Mouse (Mus musculus): ENCODE measurements at regions not wholly inside any gene's neighbourhood (a gene's known extent, or its start where the extent isn't known, plus 50 kb on each side); places are given as distances from the start of the nearest gene placed in this dataset.

DNA sequence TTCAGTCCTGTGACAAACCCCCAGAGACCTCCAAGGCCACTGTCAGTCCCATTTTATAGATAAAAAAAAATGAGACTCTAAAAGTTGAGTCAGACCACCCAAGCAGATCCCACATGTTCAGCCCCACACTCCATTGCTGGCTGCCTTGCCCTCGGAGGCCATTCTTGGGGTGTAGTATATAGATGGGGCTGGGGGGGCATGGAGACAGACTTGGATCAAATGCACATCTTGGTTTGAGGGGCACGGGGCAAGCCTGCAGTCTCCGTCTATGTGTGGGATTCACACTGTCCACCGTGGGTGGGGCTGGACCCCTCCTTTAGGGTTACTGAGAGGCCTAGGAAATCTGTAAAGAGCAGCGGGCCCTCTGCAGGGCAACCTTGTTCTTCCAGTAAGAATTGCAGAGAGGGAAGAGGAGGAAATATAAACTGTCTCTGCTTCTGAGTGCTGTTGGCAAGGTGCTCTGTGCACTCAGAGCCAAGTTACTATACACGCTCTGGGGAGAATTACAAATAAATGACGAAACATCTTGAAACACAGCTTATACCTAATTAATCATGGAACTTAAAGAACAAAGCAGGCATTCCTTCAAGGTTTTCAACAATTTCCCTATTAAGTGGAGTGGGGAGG, 184.4 kb upstream of the Habp2 start:
- DNase-seq (ENCODE audit: low read depth, low spot score): no peak

DNA sequence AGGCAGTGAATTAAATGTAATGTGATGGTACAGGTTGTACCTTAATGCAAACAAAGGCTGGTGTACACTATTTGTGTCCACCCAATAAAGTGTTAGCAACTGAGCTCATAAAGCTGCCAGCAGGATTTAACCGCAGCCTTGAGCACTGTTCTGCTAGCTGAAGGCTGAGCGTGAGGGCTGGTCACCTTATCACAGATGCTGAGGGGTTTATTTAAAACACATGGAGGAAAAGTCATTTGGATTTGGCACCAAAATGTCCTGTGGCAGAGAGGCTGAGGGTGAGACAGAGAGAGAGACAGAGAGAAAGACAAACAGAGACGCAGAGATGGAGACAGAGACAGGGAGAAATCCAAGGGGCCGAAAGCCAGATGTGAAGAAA, 181.9 kb upstream of the Habp2 start:
- DNase-seq (ENCODE audit: low read depth, low spot score): no peak

DNA sequence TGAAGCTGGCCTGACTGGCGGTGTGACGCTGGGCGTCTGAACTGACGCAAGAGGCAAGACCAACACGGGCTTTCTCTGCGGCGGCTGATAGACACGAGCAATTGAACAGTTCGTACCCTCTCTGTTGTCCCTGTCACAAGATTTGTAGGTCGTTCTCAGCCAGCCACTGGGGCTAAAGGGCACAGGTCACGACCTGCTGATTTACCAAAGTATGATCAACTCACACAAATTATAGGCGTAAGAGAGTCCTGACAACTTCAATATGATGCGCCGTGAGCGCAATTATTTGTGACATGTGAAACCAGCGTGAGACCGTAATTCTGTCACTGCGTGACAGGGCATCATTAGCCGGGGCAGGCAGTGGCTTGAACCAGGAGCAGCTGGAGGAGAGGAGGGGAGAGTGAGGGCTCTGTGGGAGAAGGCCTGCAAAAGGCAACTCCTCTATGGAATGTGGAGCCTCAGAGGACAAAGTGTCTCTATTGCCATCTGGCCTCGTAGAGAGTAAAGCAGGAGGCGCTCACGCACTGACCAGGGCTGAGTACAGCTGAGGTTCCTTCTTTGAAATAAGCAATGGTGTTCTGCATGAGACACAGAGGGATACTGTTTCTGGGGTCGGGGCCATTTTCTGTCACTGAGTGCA, 181.4 kb upstream of the Habp2 start:
- no peak for DNase-seq (ENCODE audit: low read depth, low spot score)

DNA sequence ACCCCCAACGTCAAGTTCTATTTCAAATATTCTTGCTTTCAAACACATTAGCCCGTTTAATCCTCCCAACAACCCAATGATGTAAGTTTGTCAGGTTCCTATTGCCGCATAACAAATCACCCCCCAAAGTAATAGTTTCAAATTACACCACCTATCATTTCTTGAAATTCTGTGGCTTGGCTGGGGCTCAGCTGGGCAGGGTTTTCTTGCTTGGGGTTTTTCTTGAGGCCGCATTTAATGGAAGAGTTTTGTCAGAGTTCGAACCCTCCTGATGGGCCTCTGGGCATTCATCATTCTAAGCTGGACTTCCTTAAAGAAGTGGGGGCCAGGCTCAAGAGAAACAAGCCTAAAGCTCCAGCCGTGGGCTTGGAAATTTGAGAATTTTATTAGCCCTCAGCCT, 178.1 kb upstream of the Habp2 start:
- no peak for DNase-seq (ENCODE audit: low read depth, low spot score)

DNA sequence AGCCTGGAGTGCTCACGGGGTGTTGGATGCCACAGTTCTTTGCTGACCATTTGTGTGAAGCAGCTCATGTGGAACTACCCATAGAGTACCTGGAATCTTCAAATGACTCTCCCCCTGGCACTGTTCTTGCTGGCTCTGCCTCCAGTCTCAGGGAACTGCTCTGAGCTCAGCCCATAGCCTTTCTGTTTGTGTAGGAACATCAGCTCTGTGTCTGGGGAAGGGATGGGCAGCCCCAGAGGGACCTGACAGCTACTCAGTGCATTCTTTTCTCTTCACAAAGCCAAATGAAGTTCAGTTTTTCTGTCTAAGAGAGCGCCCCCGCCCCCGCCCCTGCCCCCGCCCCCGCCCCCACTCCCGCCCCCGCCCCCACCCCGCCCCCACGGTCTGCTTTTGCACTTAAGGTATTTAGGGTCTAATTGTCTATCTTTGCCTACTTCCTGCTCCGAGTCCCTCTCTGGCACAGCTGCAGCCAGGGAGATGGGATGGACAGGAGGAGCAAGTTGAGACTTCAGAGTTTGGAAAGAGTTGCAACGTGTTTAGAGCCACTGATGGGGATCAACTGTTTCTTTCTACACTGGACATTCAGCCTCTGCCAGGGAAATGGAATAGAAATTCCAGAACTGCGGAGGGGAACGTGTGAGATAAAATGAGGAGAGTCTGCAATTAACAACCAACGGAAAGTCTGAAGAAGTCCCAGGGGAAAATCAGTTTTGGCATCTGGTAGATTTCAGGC, 171.2 kb upstream of the Habp2 start:
- DNase-seq (ENCODE audit: low read depth, low spot score): no peak

DNA sequence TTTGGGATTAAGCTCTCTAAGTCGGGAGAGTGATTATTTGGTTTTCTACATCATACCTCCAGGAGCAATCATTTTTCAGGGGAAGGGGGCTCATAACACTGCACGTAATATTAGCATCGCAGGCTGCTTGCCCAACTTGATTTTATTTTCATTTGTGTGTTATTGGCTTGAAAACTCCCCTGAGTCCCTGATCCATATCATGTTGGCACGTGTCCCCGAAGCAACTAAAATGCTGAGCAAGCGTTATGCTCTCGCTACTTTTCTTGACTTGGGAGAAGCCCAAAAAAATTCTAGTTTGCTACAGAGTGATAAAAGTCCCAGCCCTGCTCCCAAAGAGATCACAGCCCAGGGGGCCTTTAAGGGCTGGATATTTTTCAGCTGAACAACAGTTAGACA, 170.7 kb upstream of the Habp2 start:
- no peak for DNase-seq (ENCODE audit: low read depth, low spot score)

DNA sequence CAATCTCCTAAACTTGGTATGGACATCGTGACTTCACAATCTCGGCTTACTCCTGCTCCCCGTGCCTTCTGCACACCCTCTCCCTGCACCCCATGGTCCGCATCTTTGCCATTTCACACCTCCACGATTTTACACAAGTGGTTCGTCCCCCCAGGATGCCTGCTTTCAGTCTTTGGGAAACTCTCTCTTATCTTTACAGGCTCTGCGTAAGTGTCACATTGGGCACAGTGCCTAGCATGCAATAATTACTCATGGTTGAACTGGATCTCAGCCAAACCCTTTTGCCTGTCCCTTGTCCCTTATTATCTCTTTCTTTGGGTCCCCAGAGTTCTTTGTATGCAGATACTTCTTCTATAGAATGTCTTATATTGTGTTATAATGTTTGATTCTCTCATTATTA, 166.2 kb upstream of the Habp2 start:
- DNase-seq (ENCODE audit: low read depth, low spot score): no peak

DNA sequence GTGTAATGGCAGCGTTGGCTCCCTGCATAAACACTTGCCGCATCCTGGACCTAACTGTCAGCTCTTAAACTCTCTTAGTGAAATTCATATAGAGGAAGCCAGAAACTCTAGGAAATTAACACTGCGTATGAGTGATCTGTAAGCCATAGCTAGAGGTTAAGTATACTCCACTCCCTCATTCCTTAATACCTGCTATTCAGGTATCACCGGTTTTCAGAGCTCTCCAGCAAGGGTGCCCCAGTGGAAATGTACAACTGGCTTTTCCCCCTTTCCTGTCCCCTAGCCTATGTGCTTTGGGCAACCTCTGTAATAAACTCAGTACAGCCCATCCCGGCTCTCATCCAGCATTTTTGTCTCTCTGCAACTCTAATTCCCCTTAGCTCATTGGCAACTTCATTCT, 164.8 kb upstream of the Habp2 start:
- DNase-seq (ENCODE audit: low read depth, low spot score): no peak

DNA sequence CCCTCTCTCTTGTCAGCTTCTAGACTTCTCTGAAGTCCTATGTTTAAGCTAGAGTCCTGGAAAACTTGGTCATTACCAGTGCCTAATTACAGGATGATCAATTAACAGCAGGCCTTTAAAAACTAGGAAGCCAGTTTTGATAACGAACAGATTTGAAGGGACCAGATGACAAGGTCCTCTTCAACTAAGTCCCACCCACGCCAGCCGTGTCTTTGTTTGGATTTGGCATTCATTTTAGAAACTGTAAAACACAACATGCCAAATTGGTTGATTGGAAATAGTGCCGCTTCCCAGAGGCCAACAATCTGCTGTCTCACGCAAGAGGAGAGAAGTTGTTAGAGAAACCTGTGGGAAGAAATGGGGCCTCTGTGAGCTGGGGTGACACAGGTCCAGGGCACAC, 155.4 kb upstream of the Habp2 start:
- no peak for DNase-seq (ENCODE audit: low read depth, low spot score)

DNA sequence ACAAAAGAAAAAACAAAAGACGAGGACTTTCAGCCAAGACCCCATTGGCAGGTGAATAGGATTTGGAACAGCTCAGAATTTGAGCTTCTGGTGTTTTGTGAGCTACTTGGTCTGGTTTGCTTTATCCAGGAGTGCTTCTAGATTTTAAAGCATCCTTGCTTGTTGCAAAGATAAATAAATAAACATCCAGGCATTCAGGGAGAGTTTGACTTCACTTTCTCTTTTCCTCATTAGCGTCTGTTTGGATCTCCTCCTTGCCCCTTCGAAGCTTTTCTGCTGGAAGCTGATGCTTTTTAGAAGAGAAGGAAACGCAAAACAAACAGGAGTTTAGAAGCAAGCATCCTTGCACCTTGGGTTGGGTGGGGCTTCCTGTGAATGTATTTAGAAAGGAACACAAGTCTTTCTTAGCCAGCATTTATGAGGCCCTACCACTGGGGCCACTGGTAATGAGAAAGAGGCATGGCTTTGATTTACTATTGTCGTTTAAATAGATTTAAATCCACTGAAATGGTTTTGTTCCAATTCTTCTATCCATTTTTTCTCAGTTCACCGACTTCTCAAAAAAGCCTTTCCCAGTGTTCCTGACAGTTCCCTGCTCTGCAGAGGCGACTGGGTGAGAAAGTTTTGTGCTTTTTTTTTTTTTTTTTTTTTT, 153.9 kb upstream of the Habp2 start:
- no peak for DNase-seq (ENCODE audit: low read depth, low spot score)

DNA sequence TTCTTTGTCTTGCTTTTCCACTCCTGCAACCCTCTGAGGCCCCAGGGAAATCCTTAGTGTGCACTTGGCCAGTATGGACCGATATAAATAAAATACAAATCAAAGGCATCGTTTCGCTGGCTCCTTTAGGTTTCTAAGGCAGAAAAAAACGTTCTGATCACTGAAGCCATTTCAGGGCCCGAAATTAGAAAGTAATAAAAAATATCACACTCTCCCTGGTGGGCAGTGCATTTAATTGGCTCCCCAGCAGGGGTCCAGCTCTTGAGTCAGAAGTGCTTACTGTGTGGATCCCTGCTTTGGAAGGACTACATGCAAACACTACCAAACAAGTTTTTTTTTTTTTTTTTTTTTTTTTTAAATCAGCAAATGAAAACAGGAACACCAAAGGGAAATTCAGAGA, 153.4 kb upstream of the Habp2 start:
- DNase-seq (ENCODE audit: low read depth, low spot score): no peak

DNA sequence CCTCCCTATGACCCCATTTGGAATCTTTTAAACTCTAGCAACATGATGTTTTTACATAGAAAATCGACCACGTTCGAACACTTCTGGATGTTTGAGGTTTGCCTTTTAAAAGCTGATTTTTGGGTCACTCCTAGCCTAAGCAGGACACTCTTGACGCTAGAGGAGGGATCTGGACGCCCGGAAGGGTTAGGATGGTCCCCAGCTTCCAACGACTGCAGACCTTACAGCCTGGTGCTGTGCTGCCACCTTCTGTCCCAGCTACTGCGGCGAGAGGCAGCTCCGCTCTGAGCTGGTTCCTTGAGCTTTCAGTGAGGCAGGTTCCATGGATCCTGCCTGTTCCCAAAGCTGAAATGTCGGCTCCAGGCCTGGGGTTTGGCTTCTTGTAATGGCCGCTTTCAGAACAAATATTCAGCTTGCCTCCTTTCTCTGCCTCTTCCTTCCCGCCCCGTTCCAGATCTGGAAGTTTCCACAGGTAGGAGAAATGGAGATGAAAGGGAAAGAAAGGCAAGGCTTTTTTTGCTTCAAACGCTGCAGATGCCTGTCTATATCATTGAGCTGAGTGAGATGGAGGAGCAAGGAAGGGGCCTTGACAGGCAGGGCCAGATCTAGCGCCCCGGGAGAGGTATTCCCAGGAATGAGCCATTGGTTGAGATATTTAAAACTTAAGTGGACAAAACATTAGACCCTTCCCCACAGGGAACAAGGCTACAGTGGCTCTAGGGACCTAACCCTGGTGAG, 152.7 kb upstream of the Habp2 start:
- no peak for DNase-seq (ENCODE audit: low read depth, low spot score)

DNA sequence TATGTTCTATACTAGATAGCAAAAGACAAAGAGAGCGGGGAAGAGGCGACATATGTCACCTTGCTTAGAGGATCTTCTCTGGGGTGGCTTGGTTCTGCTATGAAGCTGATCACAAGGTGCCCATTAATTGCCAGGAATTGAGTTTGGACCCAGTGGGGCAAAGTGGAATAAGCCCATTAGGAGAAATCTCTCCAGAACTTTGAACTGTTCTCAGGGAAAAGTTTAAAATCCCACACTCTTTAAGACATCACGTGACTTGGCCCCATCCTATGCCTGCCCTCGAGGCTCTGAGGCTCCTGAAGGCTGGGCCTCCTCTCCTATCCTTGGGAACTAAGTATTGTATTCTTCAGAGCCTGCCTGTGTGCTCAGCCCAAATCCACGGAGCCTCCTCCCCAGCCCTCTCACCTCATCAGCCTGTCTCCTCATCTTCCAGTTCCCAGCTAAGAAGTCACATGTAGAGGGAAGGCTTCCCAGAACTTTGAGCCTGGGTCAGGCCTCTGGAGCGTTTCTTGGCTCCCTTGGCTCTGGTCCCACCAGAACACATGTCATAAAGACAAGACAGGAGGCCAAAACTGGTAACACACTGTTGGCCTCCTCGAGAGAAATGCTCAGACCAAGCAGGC, 151.5 kb upstream of the Habp2 start:
- DNase-seq (ENCODE audit: low read depth, low spot score): no peak

DNA sequence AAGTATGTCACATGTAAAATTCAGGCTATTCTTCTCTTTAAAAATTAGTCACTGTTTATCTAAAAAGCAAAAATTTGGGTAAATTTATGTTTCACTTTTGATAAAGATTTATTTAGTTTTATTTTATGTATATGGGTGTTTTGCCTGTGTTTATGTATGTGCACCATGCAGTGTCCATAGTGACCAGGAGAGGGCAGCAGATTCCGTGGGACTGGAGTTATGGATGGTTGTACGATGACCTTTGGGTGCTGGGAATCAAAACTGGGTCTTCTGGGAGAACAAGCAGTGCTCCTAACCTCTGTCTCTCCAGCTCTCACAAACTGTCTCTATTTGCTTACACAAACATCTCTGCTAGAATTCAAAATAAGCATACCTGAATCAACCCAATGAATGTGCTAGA, 146.4 kb upstream of the Habp2 start:
- DNase-seq (ENCODE audit: low read depth, low spot score): no peak

DNA sequence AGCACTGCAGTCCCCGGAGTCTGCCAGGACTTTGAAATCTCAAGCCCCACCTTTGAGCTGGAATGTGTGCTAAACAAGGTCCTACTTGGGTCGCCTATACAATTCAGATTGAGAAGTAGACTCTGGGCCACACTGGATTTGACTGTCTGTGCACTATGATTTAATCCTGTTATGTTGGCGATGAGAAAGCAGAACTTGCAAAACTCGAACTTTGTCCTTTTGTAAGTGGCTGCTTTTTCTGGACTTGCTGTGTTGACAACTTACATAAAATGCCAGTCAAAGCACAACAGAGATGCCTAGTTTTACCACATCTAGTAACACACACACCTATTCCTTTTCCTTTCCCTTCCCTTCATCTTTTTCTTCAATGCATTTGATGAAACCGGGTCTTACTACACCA, 142.7 kb upstream of the Habp2 start:
- no peak for DNase-seq (ENCODE audit: low read depth, low spot score)

DNA sequence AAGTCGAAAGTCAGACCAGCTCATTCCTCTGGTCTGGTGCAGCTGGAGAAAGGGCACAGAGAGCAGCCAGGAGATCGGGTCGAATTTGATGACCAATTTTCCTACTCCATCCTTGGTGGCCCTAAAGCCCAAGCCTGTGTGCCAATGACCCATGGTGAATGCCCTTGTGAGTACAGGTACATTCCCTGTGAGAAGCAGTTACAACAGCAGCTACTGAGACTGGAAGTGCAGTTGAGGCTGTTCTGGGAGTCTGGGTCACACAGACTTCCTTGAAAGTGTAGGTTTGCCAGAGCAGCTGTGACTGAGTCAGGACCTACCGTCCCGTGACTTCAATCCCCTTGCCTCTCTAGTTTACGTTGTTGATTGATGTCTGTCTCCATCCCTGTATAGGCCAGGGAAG, 129.8 kb upstream of the Habp2 start:
- DNase-seq (ENCODE audit: low read depth, low spot score): no peak

DNA sequence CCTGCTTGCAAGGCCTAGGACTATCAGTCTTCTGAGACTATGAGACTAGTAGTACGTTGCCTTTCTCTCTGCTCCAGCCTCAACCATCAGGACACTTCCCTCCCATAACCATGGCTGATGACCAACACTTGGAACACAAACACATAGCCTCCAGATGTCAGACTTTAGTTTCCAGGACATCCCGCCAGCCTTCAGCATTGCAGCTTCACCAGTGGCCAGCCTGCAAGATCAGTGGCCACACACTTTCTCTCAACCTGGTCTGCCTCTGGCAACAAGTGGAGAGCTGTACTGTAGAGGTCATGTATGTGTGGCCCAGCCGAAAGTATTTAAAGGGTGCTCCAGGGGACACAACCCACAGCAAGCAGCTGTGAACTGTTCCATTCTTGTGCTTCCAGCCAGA, 124.8 kb upstream of the Habp2 start:
- no peak for DNase-seq (ENCODE audit: low read depth, low spot score)

DNA sequence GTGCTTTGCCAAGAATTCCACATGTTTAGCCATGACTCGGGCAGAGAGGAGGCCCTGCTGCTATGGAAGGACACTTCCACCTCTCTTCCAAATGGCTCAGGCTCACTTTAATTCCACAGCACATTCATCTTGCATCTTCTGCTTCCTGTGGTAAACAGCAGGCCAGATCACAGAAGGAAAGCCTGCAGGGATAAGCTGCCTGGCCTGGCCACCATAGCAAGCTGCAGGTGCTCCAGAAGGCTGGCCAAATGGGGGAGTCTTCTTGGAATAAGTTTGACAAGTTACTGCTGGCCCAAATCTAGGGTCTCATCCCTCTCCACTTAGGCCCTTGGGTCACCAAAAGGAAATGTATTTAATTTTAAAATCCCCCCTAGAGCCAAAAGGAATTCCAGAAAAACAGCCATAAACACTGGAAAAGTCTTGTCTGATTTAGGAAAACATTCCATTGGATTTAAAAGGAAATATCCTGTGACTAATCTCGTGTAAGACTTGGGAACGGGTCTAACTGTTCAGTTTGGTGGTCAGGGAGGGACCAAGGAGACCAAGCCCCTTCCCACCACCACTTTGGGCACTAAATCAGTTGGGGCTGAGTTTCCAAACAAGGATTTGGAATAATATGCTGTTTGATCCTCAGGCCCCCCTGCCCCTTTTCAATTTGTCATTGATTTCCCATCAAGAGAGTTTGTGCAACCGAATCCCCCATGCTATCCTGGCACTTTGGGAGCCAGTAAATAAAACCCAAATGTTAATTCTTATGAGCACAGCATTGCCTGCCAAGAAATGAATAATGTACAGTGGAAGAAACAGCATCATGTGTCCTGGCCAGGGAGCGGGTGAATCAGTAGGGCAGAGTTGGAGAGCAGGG, 117.6 kb upstream of the Habp2 start:
- no peak for DNase-seq (ENCODE audit: low read depth, low spot score)

DNA sequence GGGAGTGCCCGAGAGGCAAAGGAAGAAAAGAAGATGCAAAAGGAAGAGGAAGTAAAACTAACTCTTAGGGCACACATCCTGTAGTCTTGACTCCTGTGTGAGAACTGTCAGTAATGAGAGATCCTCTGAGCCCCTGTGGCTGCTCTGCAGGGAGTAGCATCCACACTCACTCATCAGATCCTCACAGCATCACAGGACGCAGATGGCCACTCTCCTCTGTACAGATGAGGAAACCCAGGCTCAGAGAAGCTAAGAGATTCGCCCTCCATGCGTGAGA, 117.0 kb upstream of the Habp2 start:
- no peak for DNase-seq (ENCODE audit: low read depth, low spot score)

DNA sequence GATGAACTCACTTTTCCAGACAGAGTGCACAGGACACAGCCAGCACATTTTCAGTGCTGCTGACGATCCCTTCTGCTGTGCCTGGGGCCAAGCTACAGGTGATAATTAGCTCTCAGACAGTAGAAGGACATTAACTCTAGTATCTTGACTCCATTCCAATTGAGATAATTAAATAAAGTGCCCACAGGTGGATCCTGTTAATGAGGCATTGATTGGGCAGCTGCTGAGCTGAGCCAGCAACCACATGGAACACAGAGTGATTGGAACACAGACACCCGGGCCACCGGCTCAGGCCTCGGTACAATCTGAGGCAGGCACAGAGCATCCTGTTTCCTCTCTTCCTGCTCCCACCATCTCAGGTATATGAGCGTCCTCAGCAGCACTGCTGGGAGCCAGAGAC, 114.5 kb upstream of the Habp2 start:
- DNase-seq (ENCODE audit: low read depth, low spot score): no peak

DNA sequence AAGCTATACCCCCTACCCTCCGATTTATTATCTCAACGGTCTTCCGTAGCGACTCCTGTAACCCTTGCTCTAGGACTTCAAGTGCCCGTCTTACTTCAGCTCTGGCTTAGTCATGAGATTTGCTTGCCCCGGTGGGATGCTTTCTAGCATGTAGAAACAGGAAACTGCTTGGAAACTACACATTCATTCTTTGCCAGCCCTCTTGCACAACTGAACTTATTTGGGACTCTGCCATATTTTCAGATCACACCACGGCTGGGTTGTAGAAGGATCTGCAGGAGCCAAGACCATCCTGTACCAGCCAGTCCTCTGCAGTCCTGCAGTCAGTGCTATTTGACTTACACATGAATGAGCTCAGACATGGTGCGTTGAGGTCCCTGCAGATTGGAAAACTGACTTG, 110.9 kb upstream of the Habp2 start:
- DNase-seq (ENCODE audit: low read depth, low spot score): no peak
